Mouse (Mus musculus) bone marrow macrophage, adult 2 months (primary cell): ENCODE measurements around the gene Tapbpl.

ENCODE experiments used
- CTCF ChIP-seq: IDR thresholded peaks from 2 replicates; pipeline ENCODE4 v1.5.1; 2012; ENCODE audit warnings: low read depth, mild to moderate bottlenecking, low read length, moderate library complexity
- POLR2A ChIP-seq: IDR thresholded peaks from 2 replicates; pipeline ENCODE4 v1.6.1; 2012; ENCODE audit warnings: mild to moderate bottlenecking, low read depth, low read length, borderline replicate concordance

- no peak for TF ChIP-seq CTCF
- no peak for TF ChIP-seq POLR2A
Measured at GRCm38 (mm10) chr6:125239547-125239946, 7.9 kb upstream of the Tapbpl start.
